Mouse (Mus musculus): ENCODE measurements around the gene Faf1.

DNA sequence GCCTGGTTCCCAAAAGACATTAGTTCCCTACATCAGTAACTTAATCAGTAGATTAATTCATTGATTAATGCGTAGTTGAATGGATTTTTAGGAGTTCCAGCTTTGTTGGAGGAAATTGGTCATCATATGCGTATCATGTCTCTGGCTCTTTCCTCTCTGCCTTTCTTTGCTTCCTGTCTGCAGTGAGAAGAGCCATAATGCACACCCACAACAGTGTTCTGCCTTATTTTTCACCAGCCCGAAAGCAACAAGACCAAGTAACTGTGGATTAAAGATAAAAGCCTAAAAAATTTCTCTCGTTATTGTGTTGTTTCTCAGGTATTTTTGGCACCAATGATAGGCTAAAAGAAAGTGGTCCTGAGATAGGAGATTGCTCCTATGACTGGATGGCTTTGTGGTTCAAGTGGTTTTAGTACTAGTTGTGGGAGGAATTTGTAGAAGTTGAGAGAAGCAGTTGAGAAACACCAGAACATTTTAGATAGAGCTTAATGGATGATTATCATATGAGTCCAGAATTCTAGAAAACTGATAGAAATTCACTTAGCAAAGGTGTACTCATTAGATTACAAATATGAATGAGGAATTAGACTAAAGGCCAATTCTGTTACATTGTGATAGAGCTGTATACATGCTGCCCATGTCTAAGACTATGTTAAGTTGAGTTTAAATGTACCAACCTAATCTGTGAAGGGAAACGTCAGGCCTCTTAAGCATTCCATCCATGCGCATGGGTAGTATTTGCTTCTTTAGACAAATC lies 221.6 kb downstream of the Faf1 start:
- TF ChIP-seq CTCF (conservative IDR thresholded peaks at IDR 0.05; ENCODE audit: low read length) (no peak), NANOG (IDR thresholded peaks at IDR 0.05; ENCODE audit: borderline replicate concordance, low read length) (no peak)
